Mouse (Mus musculus): ENCODE measurements around the gene Sag.
A peak's percentile ranks its signal among the peaks of the same experiment; 100 is the strongest.
"Not testable (repeated sequence)": the region's sequence is repeated elsewhere in the genome, so short reads cannot be mapped to it uniquely, and the experiment has no call there.

The Sag gene

GRCm38 (mm10) chr1:87813681-87814080 lies 10.2 kb downstream of the Sag start:
- DNase-seq (ENCODE audit: low read depth in 2 of 2, low spot score in 2 of 2), result peak; percentile 11 to 36

- no peak for DNase-seq (ENCODE audit: low read depth in 2 of 2, low spot score in 2 of 2)
Measured at GRCm38 (mm10) chr1:87824420-87824995, 21.0 kb downstream of the Sag start.

GRCm38 (mm10) chr1:87825281-87825680 lies 21.8 kb downstream of the Sag start:
- no peak for DNase-seq (ENCODE audit: low read depth in 2 of 2, low spot score in 2 of 2)

GRCm38 (mm10) chr1:87825991-87826390 lies 22.5 kb downstream of the Sag start:
- DNase-seq (ENCODE audit: low read depth in 2 of 2, low spot score in 2 of 2), result no peak

GRCm38 (mm10) chr1:87826474-87826873 lies 23.0 kb downstream of the Sag start:
- DNase-seq (ENCODE audit: low read depth in 2 of 2, low spot score in 2 of 2), result no peak

- DNase-seq (ENCODE audit: low read depth in 2 of 2, low spot score in 2 of 2), result not testable (repeated sequence)
Measured at GRCm38 (mm10) chr1:87827476-87827875, 24.0 kb downstream of the Sag start.

GRCm38 (mm10) chr1:87828185-87828584 lies 24.7 kb downstream of the Sag start:
- peak; percentile 67 to 71 for DNase-seq (ENCODE audit: low read depth in 2 of 2, low spot score in 2 of 2)

- DNase-seq (ENCODE audit: low read depth in 2 of 2, low spot score in 2 of 2), result no peak
Measured at GRCm38 (mm10) chr1:87828926-87829580, 25.6 kb downstream of the Sag start.

GRCm38 (mm10) chr1:87829621-87830211 lies 26.2 kb downstream of the Sag start:
- DNase-seq (ENCODE audit: low read depth in 2 of 2, low spot score in 2 of 2), result peak; percentile 28 to 45

- no peak for DNase-seq (ENCODE audit: low read depth in 2 of 2, low spot score in 2 of 2)
Measured at GRCm38 (mm10) chr1:87836453-87836852, 33.0 kb downstream of the Sag start.

GRCm38 (mm10) chr1:87837018-87837417 lies 33.5 kb downstream of the Sag start:
- no peak for DNase-seq (ENCODE audit: low read depth in 2 of 2, low spot score in 2 of 2)

- DNase-seq (ENCODE audit: low read depth in 2 of 2, low spot score in 2 of 2), result no peak
Measured at GRCm38 (mm10) chr1:87840411-87841208, 37.1 kb downstream of the Sag start.

- DNase-seq (ENCODE audit: low read depth in 2 of 2, low spot score in 2 of 2), result peak; percentile 68 to 70
Measured at GRCm38 (mm10) chr1:87846801-87847474, 43.5 kb downstream of the Sag start.

- DNase-seq (ENCODE audit: low read depth in 2 of 2, low spot score in 2 of 2), result no peak
Measured at GRCm38 (mm10) chr1:87847475-87848168, 44.1 kb downstream of the Sag start.

- no peak for DNase-seq (ENCODE audit: low read depth in 2 of 2, low spot score in 2 of 2)
Measured at GRCm38 (mm10) chr1:87848237-87848996, 44.9 kb downstream of the Sag start.

- DNase-seq (ENCODE audit: low read depth in 2 of 2, low spot score in 2 of 2), result no peak
Measured at GRCm38 (mm10) chr1:87849278-87849677, 45.8 kb downstream of the Sag start.

- no peak for DNase-seq (ENCODE audit: low read depth in 2 of 2, low spot score in 2 of 2)
Measured at GRCm38 (mm10) chr1:87851344-87851743, 47.9 kb downstream of the Sag start.

GRCm38 (mm10) chr1:87852081-87852790 lies 48.8 kb downstream of the Sag start:
- no peak for DNase-seq (ENCODE audit: low read depth in 2 of 2, low spot score in 2 of 2)

GRCm38 (mm10) chr1:87852892-87853600 lies 49.6 kb downstream of the Sag start, which contains the start of gene Dgkd:
Gene Dgkd, plus strand, starts transcription at chr1:87853287.
- peak in 1 of 2 experiments; percentile 51 for DNase-seq (ENCODE audit: low read depth in 2 of 2, low spot score in 2 of 2)

Measured in CD8-positive naive resting alpha-beta T cell, adult 2 months (primary cell).